Mouse (Mus musculus) layer of hippocampus, adult 9-11 months (tissue): ENCODE measurements around the gene Fbxl8.
"Not testable (repeated sequence)": the region's sequence is repeated elsewhere in the genome, so short reads cannot be mapped to it uniquely, and the experiment has no call there.

Source experiments
- DNase-seq: peaks from one replicate; pipeline ENCODE4 v3.0.0; 2022

The Fbxl8 gene

DNA sequence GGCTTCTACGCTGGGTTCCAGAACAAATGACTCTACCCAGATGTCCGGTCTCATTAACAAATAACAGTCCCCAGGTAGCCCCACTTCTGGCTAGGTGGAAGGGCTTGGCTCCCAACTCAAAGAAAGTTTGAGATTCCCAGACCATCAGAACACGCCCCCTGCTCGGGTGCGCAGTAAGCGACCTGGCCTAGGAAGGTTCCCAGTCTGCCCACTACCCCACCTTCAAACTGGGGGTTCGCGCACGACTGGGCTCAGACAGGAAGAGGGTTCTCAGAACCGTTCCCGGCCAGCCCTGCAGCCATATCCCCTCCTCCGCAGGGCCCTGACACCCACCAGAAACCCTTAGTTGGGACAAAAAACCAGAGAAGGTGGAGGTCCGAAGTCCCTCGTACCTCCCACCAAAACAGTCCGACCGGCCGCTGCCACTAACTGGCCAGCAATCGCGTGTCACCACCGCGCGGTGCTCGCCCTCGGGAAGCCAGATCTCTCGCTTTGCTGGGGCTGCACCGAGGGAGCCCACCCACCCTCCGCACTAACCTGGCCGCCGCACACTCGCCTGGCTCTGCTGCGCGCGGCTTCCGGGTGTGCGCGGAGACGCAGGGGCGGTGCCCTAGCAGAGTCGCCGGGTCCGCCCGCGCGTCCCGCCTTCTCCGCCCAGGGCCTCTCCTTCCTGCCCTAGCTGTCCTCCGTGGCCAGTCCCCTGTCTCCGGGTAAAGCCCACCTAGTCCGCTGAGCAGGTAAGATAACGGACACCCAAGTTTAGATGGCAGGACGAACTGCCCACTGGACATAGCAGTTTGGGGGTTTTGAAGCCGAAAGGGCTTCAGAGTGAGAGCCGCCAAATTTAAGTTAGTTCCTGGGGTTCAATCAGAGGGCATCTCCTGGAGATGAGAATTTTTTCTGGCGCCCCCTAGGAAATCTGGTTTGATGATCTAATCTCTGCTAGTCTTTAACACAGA, at the start of gene Fbxl8, which contains the start of gene Tradd:
Fbxl8 (plus strand) TSS at position 625 of the 959 bp plus-strand sequence.
Tradd (minus strand) TSS at position 586 of the 959 bp plus-strand sequence.
- no peak for DNase-seq

DNA sequence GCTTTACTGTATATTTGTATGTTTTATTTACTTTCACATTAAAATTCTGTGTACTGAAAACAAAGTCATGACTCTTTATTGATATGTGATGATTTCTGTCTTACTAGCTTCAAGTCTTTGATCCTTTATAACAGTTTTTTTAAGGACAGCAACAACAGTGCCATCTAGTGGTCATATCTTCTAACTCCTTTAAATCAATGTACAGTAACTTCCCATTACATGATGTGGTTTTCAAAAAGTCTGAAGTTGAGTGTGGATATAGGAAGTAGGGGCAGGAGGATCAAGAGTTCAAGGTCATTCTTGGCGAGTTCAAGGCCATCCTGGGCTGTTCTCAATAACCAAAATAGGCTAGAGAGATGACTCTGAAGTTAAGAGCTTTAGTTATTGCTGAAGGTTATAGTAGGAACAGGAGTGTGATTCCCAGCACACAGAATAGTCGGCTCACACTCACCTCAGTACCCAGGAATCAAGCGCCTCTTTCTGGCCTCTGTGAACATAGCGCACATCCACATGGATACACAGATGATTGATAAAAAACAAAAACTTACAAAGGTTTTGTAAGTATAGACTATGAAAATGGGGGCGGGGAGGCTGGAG, 46.4 kb upstream of the Fbxl8 start:
- DNase-seq, result no peak

DNA sequence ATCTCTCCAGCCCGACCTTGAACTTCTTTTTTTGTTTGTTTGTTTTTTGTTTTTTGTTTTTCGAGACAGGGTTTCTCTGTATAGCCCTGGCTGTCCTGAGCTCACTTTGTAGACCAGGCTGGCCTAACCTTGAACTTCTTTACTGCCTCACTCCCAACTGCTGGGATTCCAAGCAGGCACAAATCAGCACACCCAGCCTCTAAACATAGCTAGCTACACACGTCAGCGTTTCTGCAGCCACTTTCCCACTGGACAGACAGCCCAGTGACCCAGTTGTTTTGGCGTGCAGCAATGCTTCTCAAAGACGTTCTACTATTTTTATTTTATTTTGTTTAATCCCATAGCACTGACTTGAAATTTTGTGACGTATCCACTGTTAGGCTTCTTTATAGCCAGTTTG, 40.6 kb upstream of the Fbxl8 start:
- DNase-seq, result no peak

DNA sequence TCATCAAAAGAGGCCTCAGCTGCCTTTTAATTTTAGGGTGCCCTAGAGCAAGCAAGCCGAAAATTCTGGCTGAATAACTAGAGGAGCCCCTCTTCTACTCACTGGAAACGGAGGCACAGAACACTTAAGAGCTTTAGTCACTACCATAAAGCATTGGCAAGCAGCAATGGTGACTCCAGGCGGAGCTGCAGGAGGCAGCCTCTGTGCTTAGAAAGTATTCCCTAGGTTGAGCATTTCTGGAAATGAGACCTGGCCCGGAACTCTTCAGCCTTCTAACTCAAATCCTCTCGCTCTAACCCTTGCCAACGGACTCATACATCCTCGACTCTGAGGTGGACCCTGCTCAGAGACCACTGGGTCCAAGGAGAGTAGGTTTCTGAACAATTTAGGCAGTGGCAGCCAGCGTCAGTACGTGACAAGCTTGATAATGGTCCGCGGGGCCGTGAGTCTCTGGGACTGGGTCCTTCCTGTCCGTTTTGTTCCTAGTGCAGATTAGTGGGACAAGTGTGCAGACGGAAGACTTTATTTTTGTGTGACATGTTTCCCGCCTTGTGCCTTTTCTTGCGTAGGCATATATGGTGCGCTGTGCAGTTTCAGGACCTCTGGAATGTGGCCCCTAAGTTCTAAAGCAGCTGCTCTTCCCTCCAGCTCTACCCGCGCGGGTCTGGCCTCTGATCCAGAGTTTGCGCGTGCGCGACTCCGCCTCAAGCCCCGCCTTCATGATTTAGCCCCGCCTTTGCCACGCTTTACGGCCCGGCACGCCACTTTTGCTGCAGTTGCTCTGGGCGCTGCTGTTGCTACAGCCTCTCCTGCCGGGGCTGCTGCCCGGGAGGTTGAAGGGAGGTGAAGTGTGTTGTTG, 39.8 kb upstream of the Fbxl8 start, which contains the start of gene D230025D16Rik:
D230025D16Rik (plus strand) TSS at position 733 of the 859 bp plus-strand sequence.
- peak; percentile 91 for DNase-seq

DNA sequence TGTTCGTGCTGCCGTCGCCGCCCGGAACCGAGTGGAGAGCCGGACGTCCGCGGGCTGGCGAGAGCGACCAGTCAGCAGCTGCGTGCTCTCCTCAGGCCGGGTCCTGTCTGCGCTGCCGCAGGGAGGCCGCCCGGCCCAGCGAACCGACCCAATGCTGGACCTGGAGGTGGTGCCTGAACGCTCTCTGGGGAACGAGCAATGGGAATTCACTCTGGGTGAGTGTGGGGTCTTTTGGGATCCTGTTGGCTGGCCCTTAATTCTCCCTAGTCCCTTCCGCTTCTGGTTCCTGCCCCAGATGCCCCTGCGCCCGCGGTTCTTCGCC, 39.2 kb upstream of the Fbxl8 start:
- DNase-seq, result no peak

DNA sequence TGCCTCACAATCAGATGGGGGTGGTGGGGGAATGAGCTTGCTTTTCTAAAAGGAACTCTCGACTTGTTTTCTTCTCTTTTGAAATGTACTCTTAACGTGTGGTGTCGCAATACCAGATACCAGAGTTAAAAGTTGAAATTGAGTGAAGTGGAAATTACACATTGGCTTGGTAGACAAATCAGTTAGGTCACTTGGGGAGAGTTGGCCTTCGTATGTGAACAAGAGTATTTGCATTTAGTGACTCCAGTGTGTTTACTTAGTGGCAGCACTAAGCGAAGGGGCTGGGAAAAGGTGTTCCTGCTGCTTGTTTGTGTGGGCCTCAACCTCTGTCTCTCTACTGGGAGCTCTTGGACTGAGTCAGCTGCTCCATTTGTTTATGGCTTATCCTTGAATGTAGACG, 38.5 kb upstream of the Fbxl8 start:
- no peak for DNase-seq

DNA sequence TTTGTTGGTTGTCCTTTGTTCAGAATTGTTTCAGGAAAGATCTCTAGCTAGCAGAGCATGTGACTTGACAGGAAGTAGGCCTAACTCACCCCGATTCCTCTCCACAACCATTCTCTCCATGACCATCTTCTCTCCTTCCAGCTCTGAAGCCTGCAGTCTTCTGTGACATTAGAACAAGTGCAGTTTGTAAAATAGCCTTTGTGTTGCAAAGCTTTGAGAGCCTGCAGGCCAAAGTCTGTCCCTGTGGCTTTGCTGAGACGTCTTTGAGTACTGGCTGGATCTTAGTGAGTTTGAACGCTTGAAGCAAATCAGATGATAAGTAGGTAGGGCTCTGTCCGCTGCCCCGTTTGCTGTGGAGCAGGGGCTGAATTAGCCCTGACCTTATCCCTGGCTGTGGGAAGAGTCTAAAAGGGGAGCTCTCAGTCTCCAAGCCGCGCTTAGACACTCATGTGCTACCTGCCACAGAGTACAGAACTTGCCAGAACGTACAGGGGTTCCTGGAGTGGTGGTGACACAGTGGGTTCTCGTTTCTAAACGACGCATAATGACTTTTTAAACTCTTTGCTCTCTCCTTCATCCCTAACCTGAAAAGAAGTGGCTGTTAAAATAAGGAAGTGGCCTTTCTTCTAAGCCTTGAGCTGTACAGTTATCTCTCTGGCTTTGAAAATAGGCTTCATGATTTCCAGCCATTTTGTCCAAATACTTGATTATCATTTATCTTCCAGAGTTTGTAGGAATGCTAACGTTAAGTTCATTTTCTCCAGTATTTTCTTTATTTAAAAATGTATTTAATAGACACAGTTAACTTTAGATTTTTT, 32.7 kb upstream of the Fbxl8 start:
- DNase-seq, result no peak

DNA sequence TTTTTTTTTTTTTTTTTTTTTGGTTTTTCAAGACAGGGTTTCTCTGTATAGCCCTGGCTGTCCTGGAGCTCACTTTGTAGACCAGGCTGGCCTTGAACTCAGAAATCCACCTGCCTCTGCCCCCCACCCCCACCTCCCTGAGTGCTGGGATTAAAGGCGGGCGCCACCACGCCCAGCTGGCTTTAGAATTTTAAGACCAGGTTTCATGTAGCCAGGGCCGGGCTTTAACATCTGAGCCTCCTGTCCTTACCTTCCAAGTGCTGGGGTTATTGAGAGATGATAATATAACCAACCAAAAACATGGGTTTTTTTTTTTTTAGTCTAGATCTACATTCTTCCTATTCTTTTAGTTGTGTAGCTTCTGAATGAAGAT, 32.1 kb upstream of the Fbxl8 start:
- DNase-seq, result not testable (repeated sequence)

DNA sequence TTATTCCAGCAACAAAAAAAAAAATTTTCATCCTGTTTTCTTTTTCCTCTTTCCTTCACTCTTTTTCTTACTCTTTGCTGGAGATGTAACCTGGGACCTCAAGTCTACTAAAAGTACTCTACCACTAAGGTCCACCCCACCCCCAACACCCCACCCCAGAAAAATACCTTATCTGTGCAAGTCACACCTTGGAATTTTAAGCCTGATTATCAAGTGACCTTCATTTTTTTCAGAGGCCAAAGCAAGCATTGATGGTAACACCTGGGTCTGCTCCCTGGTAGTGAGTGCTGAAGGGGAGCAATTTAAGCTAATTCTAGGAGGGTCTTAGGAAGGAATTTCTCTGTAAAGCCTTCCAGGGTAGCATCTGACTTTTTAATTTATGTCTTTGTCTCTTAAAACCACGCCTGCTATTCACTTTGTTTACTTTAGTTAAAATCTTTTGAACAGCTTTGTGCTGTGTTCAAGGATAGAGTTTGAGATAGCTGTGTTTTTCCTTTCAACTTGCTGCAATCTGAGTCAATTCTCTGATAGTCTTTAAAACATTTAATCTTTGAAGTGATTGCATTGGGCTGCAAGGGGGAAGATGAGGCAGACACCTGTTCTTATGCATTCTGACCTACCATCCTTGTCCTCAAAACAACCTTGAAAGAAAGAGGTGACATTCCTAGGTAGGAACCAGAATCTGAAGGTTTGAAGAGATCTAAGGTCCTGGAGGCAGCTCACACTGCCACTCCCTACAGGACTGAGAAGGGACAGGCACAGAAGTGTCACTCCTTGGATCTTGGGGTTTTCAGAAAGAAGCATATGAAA, 31.1 kb upstream of the Fbxl8 start:
- no peak for DNase-seq

DNA sequence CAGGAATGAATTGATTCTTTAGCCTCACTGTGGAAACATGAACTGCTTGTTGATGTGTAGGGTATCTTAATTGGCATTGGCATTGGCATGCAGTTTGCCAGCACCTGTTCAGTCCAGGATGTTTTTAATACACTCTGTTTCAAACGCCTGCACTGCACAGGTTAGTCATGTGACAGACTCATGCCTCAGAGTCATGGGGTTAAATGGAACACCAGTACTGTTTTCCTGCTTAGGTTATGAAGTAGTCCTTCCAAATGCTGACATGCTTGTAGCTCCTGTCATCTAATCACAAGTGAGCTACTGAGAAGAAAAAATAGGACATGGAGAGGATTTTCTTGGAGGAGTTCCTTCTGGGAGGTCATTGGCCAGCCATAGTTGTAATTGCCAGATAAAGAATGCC, 29.2 kb upstream of the Fbxl8 start:
- no peak for DNase-seq

DNA sequence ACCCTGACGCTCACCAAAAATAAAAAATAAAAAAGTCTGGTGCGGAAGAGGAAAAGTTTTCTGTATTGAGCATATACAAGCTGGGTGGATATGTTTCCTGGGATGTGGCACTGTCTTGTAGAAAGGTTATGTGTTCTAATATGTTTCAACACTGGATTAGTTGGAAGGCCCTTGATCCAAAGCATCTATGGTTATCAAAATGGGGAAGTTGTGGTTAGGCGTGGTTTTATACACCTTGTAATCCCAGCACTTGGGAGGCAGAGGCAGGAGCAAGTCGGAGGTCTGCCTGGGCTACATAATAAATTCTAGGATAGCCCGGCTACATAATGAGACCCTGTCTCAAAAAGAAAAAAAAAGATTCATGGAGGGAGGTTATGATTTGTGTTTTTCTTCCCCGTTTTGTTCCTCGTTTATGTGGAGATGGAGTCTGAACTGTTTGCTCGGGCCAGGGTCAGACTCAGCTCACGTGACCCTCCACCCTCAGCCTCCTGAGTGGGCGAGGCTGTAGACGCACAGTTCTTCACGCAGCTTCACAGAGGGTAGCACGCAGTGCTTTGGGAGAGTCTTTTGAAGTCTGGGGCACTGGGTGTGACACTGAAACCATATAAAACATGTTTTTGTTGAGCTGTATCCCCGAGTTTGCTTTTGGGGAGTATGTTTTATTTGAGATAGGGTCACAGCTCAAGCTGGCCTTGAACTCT, 26.9 kb upstream of the Fbxl8 start:
- no peak for DNase-seq

DNA sequence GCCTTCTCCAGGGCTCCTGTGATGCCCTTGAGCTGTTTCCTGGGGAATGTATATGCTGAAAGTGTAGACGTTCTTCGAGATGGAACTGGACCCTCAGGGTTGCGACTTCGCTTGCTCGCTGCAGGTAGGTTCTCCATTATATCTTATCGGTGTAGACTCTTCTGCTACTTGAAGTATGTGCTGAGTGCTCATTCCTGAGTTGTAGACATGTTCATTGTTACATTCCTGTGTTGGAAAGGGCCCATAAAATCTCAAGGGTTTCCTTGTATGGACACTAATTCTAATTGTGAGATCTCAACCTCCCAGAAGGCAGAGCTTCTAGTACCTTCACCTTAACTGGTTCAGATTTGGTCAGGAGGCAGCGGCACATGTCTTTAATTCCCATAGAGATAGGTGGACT, 23.4 kb upstream of the Fbxl8 start:
- no peak for DNase-seq

DNA sequence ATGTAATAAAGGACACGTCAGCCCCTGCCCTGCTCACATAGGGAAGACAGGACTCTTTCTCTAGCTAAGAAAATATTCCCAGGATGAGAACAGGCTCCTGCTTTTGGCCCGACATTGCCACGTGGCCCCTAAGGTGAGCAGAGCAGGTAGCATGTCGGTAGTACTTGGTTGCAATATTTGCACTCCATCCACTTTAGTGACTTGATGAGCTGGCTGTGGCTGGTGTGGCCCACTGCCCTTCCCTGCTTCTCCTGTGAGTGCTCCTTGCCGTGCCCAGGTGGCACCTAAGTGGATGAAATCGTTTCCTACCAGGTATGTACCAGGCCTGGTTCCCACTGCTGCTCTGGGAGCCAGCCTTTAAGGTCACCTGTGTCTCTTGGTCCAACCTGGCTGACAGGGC, 12.5 kb upstream of the Fbxl8 start:
- DNase-seq, result no peak

DNA sequence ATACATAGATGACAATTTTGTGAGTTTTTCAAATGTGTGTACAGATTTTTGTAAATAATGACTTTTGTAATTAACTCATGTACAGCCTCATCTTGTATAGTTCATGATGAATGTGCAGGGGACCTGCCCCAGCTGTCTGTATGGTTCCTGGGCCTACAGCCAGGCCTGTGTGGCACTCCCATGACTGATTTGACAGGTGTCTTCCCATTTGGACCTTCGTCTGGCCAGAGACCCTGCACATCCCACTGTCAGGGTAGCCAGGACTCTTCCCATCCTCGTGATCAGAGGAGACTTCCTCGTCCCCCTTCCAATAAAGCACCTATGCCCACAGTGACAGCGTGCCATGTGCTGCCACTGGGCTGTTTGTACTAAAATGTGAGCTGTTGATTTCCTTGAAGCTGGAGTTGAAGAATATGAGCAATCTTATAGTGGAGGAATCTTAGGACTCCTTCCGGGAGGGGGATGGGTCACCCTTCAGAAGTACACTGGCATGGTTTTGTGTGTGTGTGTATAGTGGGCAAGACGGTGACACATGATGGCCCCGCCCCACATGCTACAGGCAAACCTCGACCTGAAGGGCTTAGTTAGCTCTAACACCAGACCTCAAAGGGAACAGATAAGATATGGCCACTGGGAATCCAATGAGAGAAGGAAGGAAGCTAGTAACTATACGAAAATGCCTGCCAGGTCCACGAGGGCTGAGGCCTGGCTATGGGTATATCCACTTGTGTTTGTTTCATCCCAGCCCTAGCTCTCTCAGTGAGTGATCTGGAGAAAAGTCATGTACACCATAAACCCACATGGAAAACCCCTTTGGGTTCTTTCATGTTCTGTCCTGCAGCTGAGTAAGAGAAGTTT, 11.5 kb upstream of the Fbxl8 start:
- DNase-seq, result no peak

DNA sequence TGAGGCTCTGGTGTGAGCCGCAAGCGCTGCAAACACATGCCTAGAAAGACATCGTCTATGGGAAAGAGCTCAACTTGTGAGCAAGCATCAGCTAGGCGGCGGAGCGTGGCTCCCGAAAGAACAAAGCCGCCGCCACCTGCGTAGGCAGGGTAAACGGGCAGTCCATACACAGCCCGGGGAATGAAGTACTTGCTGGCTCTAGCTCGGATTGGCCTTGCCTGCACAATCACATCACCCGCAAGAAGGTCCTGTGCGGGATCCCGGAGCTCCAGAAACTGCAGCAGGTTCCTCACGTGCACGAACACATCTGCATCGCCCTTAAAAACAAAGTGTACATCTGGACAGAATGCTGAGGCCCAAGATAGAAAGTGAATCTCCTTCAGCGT, 10.7 kb upstream of the Fbxl8 start:
- DNase-seq, result no peak

DNA sequence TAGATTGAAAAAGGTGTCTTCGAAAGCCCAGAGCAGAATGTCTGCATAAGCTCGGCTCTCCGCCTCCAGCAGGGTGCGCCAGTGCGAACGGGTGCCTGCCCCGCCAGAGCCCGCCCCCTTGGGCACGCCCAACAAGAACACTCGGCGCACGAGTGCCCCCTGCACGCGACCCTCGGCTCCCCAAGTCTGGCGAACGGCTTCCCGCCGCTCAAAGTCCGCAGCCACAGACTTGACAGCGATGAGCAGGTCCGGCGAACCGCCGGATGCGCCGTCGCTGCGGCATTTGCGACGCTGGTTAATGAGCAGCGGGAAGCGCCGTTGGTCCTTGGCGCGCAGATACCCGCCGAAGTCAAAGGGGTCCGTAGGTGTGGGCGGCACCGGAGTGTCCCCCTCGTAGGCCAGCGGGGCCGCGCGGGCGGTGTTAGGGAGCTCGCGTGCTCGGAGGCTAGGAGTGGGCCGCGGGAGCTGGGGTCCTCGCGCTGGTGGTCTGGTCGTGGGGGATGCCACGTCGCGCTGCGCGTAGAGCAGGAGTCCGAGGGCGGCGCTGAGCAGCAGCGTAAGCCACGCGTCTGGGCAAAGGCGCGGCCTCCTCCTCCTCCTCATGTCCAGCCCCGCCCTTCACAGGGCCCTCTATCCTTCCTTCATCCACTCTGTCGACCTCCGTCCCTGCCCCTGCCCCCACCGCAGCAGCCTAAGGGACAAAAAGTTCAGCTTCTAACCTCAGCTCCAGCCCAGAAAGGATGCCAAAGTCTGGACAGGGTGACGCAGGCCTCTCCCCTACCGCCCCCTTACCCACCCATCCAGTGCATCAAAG, 10.1 kb upstream of the Fbxl8 start:
- peak; percentile 89 for DNase-seq

DNA sequence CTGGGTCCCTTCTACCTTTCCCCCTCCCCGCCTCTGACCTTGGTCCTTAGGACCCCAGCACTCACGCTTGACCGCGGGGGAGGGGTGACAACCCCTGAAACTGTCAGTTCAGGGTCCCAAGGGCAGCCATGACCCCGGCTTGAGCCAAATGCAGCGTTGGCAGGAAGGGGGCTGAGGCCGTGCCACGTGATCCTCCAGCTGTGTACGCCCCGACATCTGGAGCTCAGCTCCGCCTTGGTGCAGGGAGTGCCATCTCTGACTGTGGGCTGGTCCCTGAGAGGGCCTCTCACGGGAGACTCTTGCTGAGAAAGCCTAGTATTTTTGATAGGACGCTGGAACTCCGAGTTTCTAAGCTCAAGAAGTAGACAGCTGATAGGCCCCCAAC, 9.5 kb upstream of the Fbxl8 start, which contains the start of gene B3gnt9:
B3gnt9 (minus strand) TSS at position 188 of the 385 bp plus-strand sequence.
- DNase-seq, result peak; percentile 74

DNA sequence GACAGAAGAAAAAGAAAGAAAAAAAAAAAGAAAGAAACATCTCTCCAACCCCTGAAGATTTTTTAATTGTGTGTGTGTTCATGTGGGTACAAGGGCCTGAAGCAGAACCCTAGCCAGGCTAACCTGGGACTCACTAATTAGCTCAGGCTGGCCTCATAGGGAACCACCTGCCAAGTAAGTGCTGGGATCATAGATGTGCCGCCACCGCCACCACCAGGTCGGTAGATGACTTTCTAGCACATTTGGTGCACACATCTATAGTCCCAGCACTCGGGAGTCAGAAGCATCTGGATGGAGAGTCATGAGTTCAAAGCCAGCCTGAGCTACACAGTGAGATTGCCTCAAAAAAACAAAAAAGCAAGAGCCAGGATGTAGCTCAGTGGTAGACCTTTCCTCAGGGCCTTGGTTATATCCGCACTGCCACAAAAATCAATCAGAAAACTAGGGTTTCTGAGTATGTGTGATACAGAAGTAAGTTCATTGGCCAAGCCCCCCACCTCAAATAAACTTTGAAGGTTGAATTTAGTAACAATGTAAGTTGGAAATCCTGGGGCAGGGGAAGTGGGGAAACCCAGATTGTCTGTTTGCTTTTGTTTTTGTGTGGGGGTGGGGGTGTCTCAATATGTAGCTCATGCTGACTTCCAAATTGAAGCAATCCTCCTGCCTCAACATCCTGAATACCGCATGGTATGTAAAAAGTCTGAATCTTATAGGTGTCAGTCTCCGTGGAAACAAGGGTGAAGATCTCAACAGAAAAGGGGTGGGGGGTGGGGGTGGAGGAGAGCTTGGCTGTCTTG, 6.9 kb upstream of the Fbxl8 start:
- no peak for DNase-seq
